8 mouse cellular contexts compared by ENCODE assay signal in genomic region chr3:53016436-53017340, GRCm38 (mm10). TPM values are rescaled to one million over a fixed set of nuclear protein-coding genes. Genes with fewer than 3 reads are reported as not detected.
DNase-seq lines count a peak whose midpoint lies in the region; ATAC-seq and TF ChIP-seq lines count a peak whose summit lies in the region.

TSS of gene Cog6 (minus strand) at chr3:53017237.

- TF ChIP-seq CTCF in CH12.LX (conservative IDR thresholded peaks at IDR 0.05 in 1 of 2, IDR thresholded peaks at IDR 0.05 in 1 of 2; ENCODE audit: low read depth in 2 of 2, low read length in 2 of 2) = no peak
- no peak for TF ChIP-seq CTCF in heart, postnatal 0 days (IDR thresholded peaks at IDR 0.05; ENCODE audit: low read depth)
- TF ChIP-seq CTCF in testis, adult 2 months (IDR thresholded peaks at IDR 0.05; ENCODE audit: control insufficient read depth, insufficient read depth, insufficient replicate concordance, low read depth, low read length) = no peak

- no peaks in the 10 kb centered on the region for H3K27me3 ChIP-seq in CH12.LX (replicated peaks)
- H3K27me3 ChIP-seq in forebrain, embryonic 12.5 days = no peaks in the 10 kb centered on the region
- no peaks in the 10 kb centered on the region for H3K27me3 ChIP-seq in heart, postnatal 0 days (ENCODE audit: control insufficient read depth, insufficient read depth, low read length)
- H3K27me3 ChIP-seq in liver, embryonic 16.5 days (ENCODE audit: control insufficient read depth, insufficient read depth, low read depth, low read length) = no peaks in the 10 kb centered on the region
- H3K27me3 ChIP-seq in neural tube, embryonic 13.5 days = no peaks in the 10 kb centered on the region; the same call in 1 of the 2 replicates
- H3K27me3 ChIP-seq in testis, adult 2 months (ENCODE audit: control insufficient read depth, insufficient read depth, low read length) = no peaks in the 10 kb centered on the region

- no peak within 1 kb of the TSS for H3K27ac ChIP-seq in CH12.LX (ENCODE audit: insufficient read depth, low read depth)
- H3K27ac ChIP-seq in forebrain, embryonic 12.5 days = peak within 1 kb of the TSS; percentile 73; the same call in 1 of the 2 replicates
- peak within 1 kb of the TSS; percentile 89 for H3K27ac ChIP-seq in heart, postnatal 0 days (ENCODE audit: low read depth)
- H3K27ac ChIP-seq in liver, embryonic 16.5 days (ENCODE audit: low read length) = peak within 1 kb of the TSS; percentile 55
- peak within 1 kb of the TSS; percentile 83 for H3K27ac ChIP-seq in neural tube, embryonic 13.5 days (replicated peaks)
- H3K27ac ChIP-seq in testis, adult 2 months (ENCODE audit: control insufficient read depth, insufficient read depth, low read depth, low read length) = peak within 1 kb of the TSS; percentile 93

- DNase-seq in CH12.LX (ENCODE audit: extremely low read depth) = peak; percentile 83
- DNase-seq in c-Kit-positive CD71-positive TER-119-negative erythroid progenitor cells, embryonic 14.5 days (ENCODE audit: low read depth) = peak; percentile 70
- peak; percentile 88 for DNase-seq in heart, postnatal 0 days (ENCODE audit: low spot score)
- peak; percentile 86 to 93 for DNase-seq in kidney, postnatal 4 days

- H3K4me1 ChIP-seq in CH12.LX (ENCODE audit: control insufficient read depth in 1 of 2, insufficient read depth in 2 of 2) = peaks cover 0 to 6% of the 10 kb centered on the region in 2 experiments; a peak in 2 of 4 replicates
- H3K4me1 ChIP-seq in forebrain, embryonic 12.5 days = peaks cover 5% of the 10 kb centered on the region
- H3K4me1 ChIP-seq in heart, postnatal 0 days (ENCODE audit: control insufficient read depth, insufficient read depth) = 0 out of 2 replicates have a peak, but pooled peaks cover 6% of the 10 kb centered on the region
- peaks cover 6% of the 10 kb centered on the region for H3K4me1 ChIP-seq in liver, embryonic 16.5 days (ENCODE audit: control insufficient read depth, low read depth, low read length)
- H3K4me1 ChIP-seq in neural tube, embryonic 13.5 days (replicated peaks) = peaks cover 13% of the 10 kb centered on the region
- H3K4me1 ChIP-seq in testis, adult 2 months (ENCODE audit: control insufficient read depth, insufficient read depth, low read length) = no peaks in the 10 kb centered on the region

- TF ChIP-seq RAD21 in CH12.LX (IDR thresholded peaks at IDR 0.05; ENCODE audit: low read depth, low read length) = no peak

- H3K36me3 ChIP-seq in CH12.LX (replicated peaks in 1 of 2; ENCODE audit: control insufficient read depth in 1 of 2, insufficient read depth in 1 of 2, low read length in 1 of 2) = peaks cover 9 to 20% of the 10 kb centered on the region in 2 experiments
- peaks cover 16% of the 10 kb centered on the region for H3K36me3 ChIP-seq in forebrain, embryonic 12.5 days (replicated peaks)
- H3K36me3 ChIP-seq in heart, postnatal 0 days (replicated peaks; ENCODE audit: control insufficient read depth, insufficient read depth, low read length) = peaks cover 18% of the 10 kb centered on the region
- H3K36me3 ChIP-seq in liver, embryonic 16.5 days (ENCODE audit: control insufficient read depth, insufficient read depth) = no peaks in the 10 kb centered on the region
- H3K36me3 ChIP-seq in neural tube, embryonic 13.5 days = peaks cover 25% of the 10 kb centered on the region
- no peaks in the 10 kb centered on the region; the same call in 1 of the 2 replicates for H3K36me3 ChIP-seq in testis, adult 2 months (ENCODE audit: control insufficient read depth, insufficient read depth, low read length)

- H3K79me2 ChIP-seq in CH12.LX (replicated peaks; ENCODE audit: control insufficient read depth, extremely low read depth, insufficient read depth, poor library complexity, severe bottlenecking) = peaks cover 2% of the 10 kb centered on the region; the same call in 1 of the 2 replicates

- no peak for TF ChIP-seq EP300 in CH12.LX (IDR thresholded peaks at IDR 0.05; ENCODE audit: low read length)
- TF ChIP-seq EP300 in heart, postnatal 0 days (IDR thresholded peaks at IDR 0.05; ENCODE audit: low read depth) = no peak

- H3K4me2 ChIP-seq in CH12.LX (ENCODE audit: insufficient read depth, low read depth, poor library complexity, severe bottlenecking) = peak within 1 kb of the TSS; percentile 97
- H3K4me2 ChIP-seq in forebrain, embryonic 12.5 days = peak within 1 kb of the TSS; percentile 57
- peak within 1 kb of the TSS; percentile 78 for H3K4me2 ChIP-seq in heart, postnatal 0 days (ENCODE audit: low read depth, low read length)
- peak within 1 kb of the TSS; percentile 78 for H3K4me2 ChIP-seq in liver, embryonic 16.5 days (ENCODE audit: low read depth, low read length)
- peak within 1 kb of the TSS; percentile 79 for H3K4me2 ChIP-seq in neural tube, embryonic 13.5 days

- peak; percentile 86 for TF ChIP-seq POLR2A in CH12.LX (IDR thresholded peaks at IDR 0.05; ENCODE audit: low read depth, low read length)
- peak; percentile 100 for TF ChIP-seq POLR2A in testis, adult 2 months (IDR thresholded peaks at IDR 0.05; ENCODE audit: control insufficient read depth, low read depth, low read length)

- WGBS in forebrain, embryonic 12.5 days = 6% methylated on average over 53 of the region's 53 CpGs
- WGBS in heart, postnatal 0 days = 2% methylated on average over 53 of the region's 53 CpGs
- 3% methylated on average over 53 of the region's 53 CpGs for whole genome bisulfite sequencing in liver, embryonic 16.5 days (ENCODE audit: insufficient replicate concordance)
- WGBS in neural tube, embryonic 13.5 days = 7% methylated on average over 53 of the region's 53 CpGs

- peak within 1 kb of the TSS; percentile 71 for H3K9ac ChIP-seq in CH12.LX (ENCODE audit: insufficient read depth, low read depth)
- peak within 1 kb of the TSS; percentile 79 for H3K9ac ChIP-seq in forebrain, embryonic 12.5 days
- peak within 1 kb of the TSS; percentile 78 for H3K9ac ChIP-seq in heart, postnatal 0 days (replicated peaks; ENCODE audit: low read depth, low read length)
- H3K9ac ChIP-seq in liver, embryonic 16.5 days (ENCODE audit: low read depth, low read length) = peak within 1 kb of the TSS; percentile 80
- H3K9ac ChIP-seq in neural tube, embryonic 13.5 days = peak within 1 kb of the TSS; percentile 87

- in situ Hi-C loops in CH12.LX (cut with MboI; ENCODE audit: low pct_ligation_motif_present, low pct_unique_long_range_greater_than_20kb, low sequenced_read_pairs) = no loop called here

- dilution Hi-C loops in CH12.LX (cut with MboI; ENCODE audit: extremely low pct_ligation_motif_present, extremely low pct_unique_long_range_greater_than_20kb, low sequenced_read_pairs) = no loop called here

- peak; percentile 95 for ATAC-seq in forebrain, embryonic 12.5 days (ENCODE audit: low FRiP score)
- peak; percentile 93 for ATAC-seq in heart, postnatal 0 days (ENCODE audit: insufficient read depth, low read depth)
- ATAC-seq in liver, embryonic 16.5 days (ENCODE audit: low read depth) = peak; percentile 93
- ATAC-seq in neural tube, embryonic 13.5 days (ENCODE audit: low read depth) = peak; percentile 94

- H3K4me3 ChIP-seq in CH12.LX (replicated peaks in 1 of 3; ENCODE audit: low read depth in 2 of 3, low read length in 2 of 3, poor library complexity in 1 of 3) = peak within 1 kb of the TSS; percentile 78 to 94 (median 90)
- H3K4me3 ChIP-seq in forebrain, embryonic 12.5 days (replicated peaks) = peak within 1 kb of the TSS; percentile 81
- H3K4me3 ChIP-seq in heart, postnatal 0 days (ENCODE audit: low read depth, low read length) = peak within 1 kb of the TSS; percentile 86
- peak within 1 kb of the TSS; percentile 86 for H3K4me3 ChIP-seq in liver, embryonic 16.5 days (ENCODE audit: low read depth, low read length)
- H3K4me3 ChIP-seq in neural tube, embryonic 13.5 days = peak within 1 kb of the TSS; percentile 86
- H3K4me3 ChIP-seq in testis, adult 2 months (ENCODE audit: control insufficient read depth, low read depth, low read length) = peak within 1 kb of the TSS; percentile 99

- no peaks in the 10 kb centered on the region for H3K9me3 ChIP-seq in CH12.LX (replicated peaks; ENCODE audit: low read length)
- no peaks in the 10 kb centered on the region for H3K9me3 ChIP-seq in forebrain, embryonic 12.5 days
- no peaks in the 10 kb centered on the region for H3K9me3 ChIP-seq in heart, postnatal 0 days (replicated peaks; ENCODE audit: control insufficient read depth, low read length)
- H3K9me3 ChIP-seq in liver, embryonic 16.5 days (replicated peaks; ENCODE audit: control insufficient read depth, low read length) = no peaks in the 10 kb centered on the region
- no peaks in the 10 kb centered on the region for H3K9me3 ChIP-seq in neural tube, embryonic 13.5 days

TF ChIP-seq in CH12.LX, 34 proteins besides CTCF, POLR2A, EP300 and RAD21 (continues in another document):
- TF ChIP-seq JUN (IDR thresholded peaks at IDR 0.05; ENCODE audit: insufficient read depth, low read depth, low read length) = no peak
- TF ChIP-seq GABPA (IDR thresholded peaks at IDR 0.05; ENCODE audit: insufficient replicate concordance, low read depth, low read length) = no peak
- no peak for TF ChIP-seq E2F4 (IDR thresholded peaks at IDR 0.05; ENCODE audit: insufficient replicate concordance, low read depth, low read length)
- TF ChIP-seq USF1 (IDR thresholded peaks at IDR 0.05; ENCODE audit: low read depth, low read length) = no peak
- no peak for TF ChIP-seq MAFK (IDR thresholded peaks at IDR 0.05; ENCODE audit: insufficient replicate concordance, low read length)
- TF ChIP-seq ZNF384 (IDR thresholded peaks at IDR 0.05; ENCODE audit: low read depth, low read length) = no peak
- peak; percentile 25; the same call in 1 of the 2 replicates for TF ChIP-seq MAZ (IDR thresholded peaks at IDR 0.05; ENCODE audit: low read depth, low read length)
- TF ChIP-seq TBP (conservative IDR thresholded peaks at IDR 0.05; ENCODE audit: low read depth, low read length) = peak; percentile 59; the same call in 1 of the 2 replicates
- no peak for TF ChIP-seq ZKSCAN1 (IDR thresholded peaks at IDR 0.05; ENCODE audit: borderline replicate concordance, low read depth, low read length)
- no peak for TF ChIP-seq RCOR1 (conservative IDR thresholded peaks at IDR 0.05; ENCODE audit: low read depth, low read length)
- peak; percentile 54 for TF ChIP-seq MXI1 (IDR thresholded peaks at IDR 0.05; ENCODE audit: low read depth, low read length)
- no peak for TF ChIP-seq MYC (IDR thresholded peaks at IDR 0.05; ENCODE audit: low read depth, low read length)

RNA-seq across cellular contexts. Expression of gene Cog6, which starts in this region (rescaled TPM):
- total RNA-seq in CH12.LX (2012; rRNA removed) (17.7 and 18.4 TPM in 2 replicates), CH12.LX (2014; rRNA removed) (25.5 and 25.8 TPM in 2 replicates)
- polyA plus RNA-seq in CH12.LX (2012; ENCODE audit: insufficient read length, low read depth) = 15.6 and 15.9 TPM in 2 replicates
- 53.2 and 57.5 TPM in 2 replicates for polyA plus RNA-seq in forebrain, embryonic 12.5 days (2016; fragmentation: Nextera tagmentation; extraction: Ambion mirVana)
- 51.8 and 64.5 TPM in 2 replicates for total RNA-seq in heart, postnatal 0 days (2014; rRNA removed; ENCODE audit: low replicate concordance)
- 54.4 and 54.7 TPM in 2 replicates for polyA plus RNA-seq in heart, postnatal 0 days (2015; fragmentation: Nextera tagmentation; extraction: Ambion mirVana)
- polyA plus RNA-seq in liver, embryonic 16.5 days (2015; fragmentation: Nextera tagmentation; extraction: Ambion mirVana) = 13.0 and 13.9 TPM in 2 replicates
- 52.0 and 53.7 TPM in 2 replicates for polyA plus RNA-seq in neural tube, embryonic 13.5 days (2015; fragmentation: Nextera tagmentation; extraction: Ambion mirVana)
- 81.9 and 88.7 TPM in 2 replicates for polyA plus RNA-seq in testis, adult 2 months (2012; rRNA removed)
